Mouse (Mus musculus): ENCODE measurements at regions not wholly inside any gene's neighbourhood (a gene's known extent, or its start where the extent isn't known, plus 50 kb on each side); places are given as distances from the start of the nearest gene placed in this dataset.

- no peak for TF ChIP-seq POLR2A (IDR thresholded peaks at IDR 0.05; ENCODE audit: insufficient read depth, low read length)
- TF ChIP-seq EP300 (IDR thresholded peaks at IDR 0.05; ENCODE audit: insufficient read depth, low read depth, low read length) = no peak
- TF ChIP-seq CTCF (IDR thresholded peaks at IDR 0.05; ENCODE audit: low read depth, low read length) = no peak
- Histone ChIP-seq H3K4me3 (ENCODE audit: low read depth, low read length) (no peak overlapping the region), H3K9ac (ENCODE audit: low read depth, poor library complexity, severe bottlenecking) (no peak overlapping the region), H3K36me3 (ENCODE audit: control insufficient read depth, insufficient read depth, low read length, poor library complexity, severe bottlenecking) (no peaks in the 10 kb centered on the region), H3K27ac (ENCODE audit: insufficient read depth, low read length) (no peak overlapping the region), H3K4me1 (ENCODE audit: control insufficient read depth, insufficient read depth, low read length) (no peaks in the 10 kb centered on the region), H3K27me3 (ENCODE audit: control insufficient read depth, insufficient read depth, low read length, poor library complexity, severe bottlenecking) (no peaks in the 10 kb centered on the region), H3K9me3 (replicated peaks; ENCODE audit: control insufficient read depth, insufficient read depth, low read length, poor library complexity, severe bottlenecking) (no peaks in the 10 kb centered on the region)
These were observed 374.0 kb downstream of the Epha4 start for GRCm38 (mm10) chr1:77140906-77141305.

- Histone ChIP-seq H3K27ac (ENCODE audit: insufficient read depth, low read length) (no peak overlapping the region), H3K4me1 (ENCODE audit: control insufficient read depth, insufficient read depth, low read length) (no peaks in the 10 kb centered on the region), H3K27me3 (ENCODE audit: control insufficient read depth, insufficient read depth, low read length, poor library complexity, severe bottlenecking) (no peaks in the 10 kb centered on the region), H3K9ac (ENCODE audit: low read depth, poor library complexity, severe bottlenecking) (no peak overlapping the region), H3K9me3 (replicated peaks; ENCODE audit: control insufficient read depth, insufficient read depth, low read length, poor library complexity, severe bottlenecking) (no peaks in the 10 kb centered on the region), H3K4me3 (ENCODE audit: low read depth, low read length) (no peak overlapping the region), H3K36me3 (ENCODE audit: control insufficient read depth, insufficient read depth, low read length, poor library complexity, severe bottlenecking) (no peaks in the 10 kb centered on the region)
- TF ChIP-seq EP300 (IDR thresholded peaks at IDR 0.05; ENCODE audit: insufficient read depth, low read depth, low read length) = no peak
- TF ChIP-seq POLR2A (IDR thresholded peaks at IDR 0.05; ENCODE audit: insufficient read depth, low read length) = no peak
- no peak for TF ChIP-seq CTCF (IDR thresholded peaks at IDR 0.05; ENCODE audit: low read depth, low read length)
These were observed 366.8 kb downstream of the Epha4 start for GRCm38 (mm10) chr1:77148052-77148451.

- H3K4me1 ChIP-seq (ENCODE audit: control insufficient read depth, insufficient read depth, low read length) = no peaks in the 10 kb centered on the region
- no peak overlapping the region for H3K27ac ChIP-seq (ENCODE audit: insufficient read depth, low read length)
- H3K27me3 ChIP-seq (ENCODE audit: control insufficient read depth, insufficient read depth, low read length, poor library complexity, severe bottlenecking) = no peaks in the 10 kb centered on the region
- no peaks in the 10 kb centered on the region for H3K9me3 ChIP-seq (replicated peaks; ENCODE audit: control insufficient read depth, insufficient read depth, low read length, poor library complexity, severe bottlenecking)
- H3K9ac ChIP-seq (ENCODE audit: low read depth, poor library complexity, severe bottlenecking) = no peak overlapping the region
- H3K4me3 ChIP-seq (ENCODE audit: low read depth, low read length) = no peak overlapping the region
- TF ChIP-seq EP300 (IDR thresholded peaks at IDR 0.05; ENCODE audit: insufficient read depth, low read depth, low read length) (no peak), POLR2A (IDR thresholded peaks at IDR 0.05; ENCODE audit: insufficient read depth, low read length) (no peak), CTCF (IDR thresholded peaks at IDR 0.05; ENCODE audit: low read depth, low read length) (no peak)
- no peaks in the 10 kb centered on the region for H3K36me3 ChIP-seq (ENCODE audit: control insufficient read depth, insufficient read depth, low read length, poor library complexity, severe bottlenecking)
These were observed 346.6 kb downstream of the Epha4 start for GRCm38 (mm10) chr1:77168316-77168715.

- H3K27me3 ChIP-seq (ENCODE audit: control insufficient read depth, insufficient read depth, low read length, poor library complexity, severe bottlenecking) = no peaks in the 10 kb centered on the region
- no peaks in the 10 kb centered on the region for H3K36me3 ChIP-seq (ENCODE audit: control insufficient read depth, insufficient read depth, low read length, poor library complexity, severe bottlenecking)
- H3K4me1 ChIP-seq (ENCODE audit: control insufficient read depth, insufficient read depth, low read length) = no peaks in the 10 kb centered on the region
- no peak overlapping the region for H3K27ac ChIP-seq (ENCODE audit: insufficient read depth, low read length)
- no peaks in the 10 kb centered on the region for H3K9me3 ChIP-seq (replicated peaks; ENCODE audit: control insufficient read depth, insufficient read depth, low read length, poor library complexity, severe bottlenecking)
- no peak overlapping the region for H3K4me3 ChIP-seq (ENCODE audit: low read depth, low read length)
- TF ChIP-seq POLR2A (IDR thresholded peaks at IDR 0.05; ENCODE audit: insufficient read depth, low read length) (no peak), CTCF (IDR thresholded peaks at IDR 0.05; ENCODE audit: low read depth, low read length) (no peak), EP300 (IDR thresholded peaks at IDR 0.05; ENCODE audit: insufficient read depth, low read depth, low read length) (no peak)
- H3K9ac ChIP-seq (ENCODE audit: low read depth, poor library complexity, severe bottlenecking) = no peak overlapping the region
These were observed 342.4 kb downstream of the Epha4 start for GRCm38 (mm10) chr1:77172463-77172862.

GRCm38 (mm10) chr1:77174801-77175200 is 340.1 kb downstream of the Epha4 start:
- Histone ChIP-seq H3K9me3 (replicated peaks; ENCODE audit: control insufficient read depth, insufficient read depth, low read length, poor library complexity, severe bottlenecking) (no peaks in the 10 kb centered on the region), H3K4me1 (ENCODE audit: control insufficient read depth, insufficient read depth, low read length) (no peaks in the 10 kb centered on the region), H3K36me3 (ENCODE audit: control insufficient read depth, insufficient read depth, low read length, poor library complexity, severe bottlenecking) (no peaks in the 10 kb centered on the region), H3K9ac (ENCODE audit: low read depth, poor library complexity, severe bottlenecking) (no peak overlapping the region), H3K27me3 (ENCODE audit: control insufficient read depth, insufficient read depth, low read length, poor library complexity, severe bottlenecking) (no peaks in the 10 kb centered on the region), H3K4me3 (ENCODE audit: low read depth, low read length) (no peak overlapping the region), H3K27ac (ENCODE audit: insufficient read depth, low read length) (no peak overlapping the region)
- TF ChIP-seq CTCF (IDR thresholded peaks at IDR 0.05; ENCODE audit: low read depth, low read length) = no peak
- TF ChIP-seq POLR2A (IDR thresholded peaks at IDR 0.05; ENCODE audit: insufficient read depth, low read length) = no peak
- TF ChIP-seq EP300 (IDR thresholded peaks at IDR 0.05; ENCODE audit: insufficient read depth, low read depth, low read length) = no peak

- Histone ChIP-seq H3K9me3 (replicated peaks; ENCODE audit: control insufficient read depth, insufficient read depth, low read length, poor library complexity, severe bottlenecking) (no peaks in the 10 kb centered on the region), H3K4me3 (ENCODE audit: low read depth, low read length) (no peak overlapping the region), H3K27me3 (ENCODE audit: control insufficient read depth, insufficient read depth, low read length, poor library complexity, severe bottlenecking) (no peaks in the 10 kb centered on the region), H3K9ac (ENCODE audit: low read depth, poor library complexity, severe bottlenecking) (no peak overlapping the region), H3K27ac (ENCODE audit: insufficient read depth, low read length) (no peak overlapping the region), H3K4me1 (ENCODE audit: control insufficient read depth, insufficient read depth, low read length) (no peaks in the 10 kb centered on the region), H3K36me3 (ENCODE audit: control insufficient read depth, insufficient read depth, low read length, poor library complexity, severe bottlenecking) (no peaks in the 10 kb centered on the region)
- TF ChIP-seq EP300 (IDR thresholded peaks at IDR 0.05; ENCODE audit: insufficient read depth, low read depth, low read length) (no peak), CTCF (IDR thresholded peaks at IDR 0.05; ENCODE audit: low read depth, low read length) (no peak), POLR2A (IDR thresholded peaks at IDR 0.05; ENCODE audit: insufficient read depth, low read length) (no peak)
These were observed 339.7 kb downstream of the Epha4 start for GRCm38 (mm10) chr1:77175214-77175613.
